Mouse (Mus musculus) lung, postnatal 0 days (tissue): ENCODE results near the gene Clec4b1. TPM values are rescaled to one million over a fixed set of nuclear protein-coding genes. Genes with fewer than 3 reads are reported as not detected.
"Not testable (repeated sequence)": the region's sequence is repeated elsewhere in the genome, so short reads cannot be mapped to it uniquely, and the experiment has no call there.

Experiments used
- ATAC-seq: fragments of 200-750 bp; cut with Nextera tagmentation; 2 replicates; pipeline ENCODE4 v1.8.0; 2017; ENCODE audit warnings: moderate library complexity
- DNase-seq: peaks from one replicate; pipeline ENCODE4 v3.0.0-alpha.2; 2016; ENCODE audit warnings: low spot score
- H3K27ac ChIP-seq: fragments of 300-500 bp; sonication (generic); 2 replicates; pipeline ENCODE4 v1.5.1; 2014; ENCODE audit warnings: antibody characterized with exemption, mild to moderate bottlenecking, low read length, mixed read lengths
- H3K27me3 ChIP-seq: fragments of 300-500 bp; sonication (generic); replicated peaks from 2 replicates; pipeline ENCODE4 v1.6.1; 2014; ENCODE audit warnings: low read length, mixed read lengths; ENCODE audit not compliant: insufficient read depth
- H3K36me3 ChIP-seq: fragments of 300-500 bp; sonication (generic); 2 replicates; pipeline ENCODE4 v1.6.1; 2014; ENCODE audit warnings: low read length, mixed read lengths; ENCODE audit not compliant: insufficient read depth
- H3K4me1 ChIP-seq: fragments of 300-500 bp; sonication (generic); 2 replicates; pipeline ENCODE4 v1.6.1; 2014; ENCODE audit warnings: antibody characterized with exemption, low read depth, low read length, mixed read lengths; ENCODE audit not compliant: insufficient read depth
- H3K4me2 ChIP-seq: fragments of 300-500 bp; sonication (generic); replicated peaks from 2 replicates; pipeline ENCODE4 v1.6.1; 2014; ENCODE audit warnings: low read depth, mild to moderate bottlenecking, low read length, moderate library complexity, mixed read lengths
- H3K4me3 ChIP-seq: fragments of 300-500 bp; sonication (generic); 2 replicates; pipeline ENCODE4 v1.5.1; 2014; ENCODE audit warnings: low read depth, low read length
- H3K9ac ChIP-seq: fragments of 300-500 bp; sonication (generic); replicated peaks from 2 replicates; pipeline ENCODE4 v1.6.1; 2014; ENCODE audit warnings: low read depth, mild to moderate bottlenecking
- H3K9me3 ChIP-seq: fragments of 300-500 bp; sonication (generic); 2 replicates; pipeline ENCODE4 v1.6.1; 2016; ENCODE audit warnings: low read length, mixed read lengths
- CTCF ChIP-seq: IDR thresholded peaks from 2 replicates; pipeline ENCODE4 v1.5.1; 2016; ENCODE audit warnings: antibody characterized with exemption, mild to moderate bottlenecking
- EP300 ChIP-seq: IDR thresholded peaks from 2 replicates; pipeline ENCODE4 v1.6.1; 2016; ENCODE audit warnings: antibody characterized with exemption, mild to moderate bottlenecking, control low read depth
- WGBS: fragments of 180-500 bp; shearing (Covaris S2); extraction: QIAGEN DNeasy Blood & Tissue Kit; methylation state at CpG from one replicate; pipeline ENCODE4 v1.1.7; 2014; 5-methylcytosine and 5-hydroxymethylcytosine counted together
- polyA plus RNA-seq: library from polyadenylated mRNA; unstranded; fragments of >200 nt; fragmentation: Nextera tagmentation; extraction: Ambion mirVana; gene quantifications from 2 replicates; pipeline ENCODE4 v1.2.1, GENCODE M21; 2015

Gene Clec4b1
- polyA plus RNA-seq, result 1.9 and 2.3 TPM in 2 replicates

GRCm38 (mm10) chr6:123049742-123050372 is at the start of gene Clec4b1:
Gene Clec4b1, plus strand, starts transcription at chr6:123049962.
- no peak within 1 kb of the TSS for H3K27ac ChIP-seq
- H3K4me2 ChIP-seq, result no peak within 1 kb of the TSS
- 64% methylated on average over 2 of the region's 2 CpGs for WGBS
- no peak for TF ChIP-seq EP300
- no peak for TF ChIP-seq CTCF
- H3K36me3 ChIP-seq, result no peaks in the 10 kb centered on the region
- no peaks in the 10 kb centered on the region for H3K27me3 ChIP-seq
- no peaks in the 10 kb centered on the region for H3K9me3 ChIP-seq
- no peak within 1 kb of the TSS for H3K9ac ChIP-seq
- ATAC-seq, result no peak
- H3K4me3 ChIP-seq, result no peak within 1 kb of the TSS
- DNase-seq, result peak; percentile 12
- no peaks in the 10 kb centered on the region for H3K4me1 ChIP-seq

GRCm38 (mm10) chr6:123004696-123005095 is 45.1 kb upstream of the Clec4b1 start:
- not testable (repeated sequence) for H3K36me3 ChIP-seq, H3K4me2 ChIP-seq, DNase-seq, H3K27ac ChIP-seq, H3K27me3 ChIP-seq, ATAC-seq, H3K4me1 ChIP-seq, H3K4me3 ChIP-seq, H3K9ac ChIP-seq, H3K9me3 ChIP-seq
- WGBS, result 66% methylated on average over 2 of the region's 2 CpGs

GRCm38 (mm10) chr6:123005591-123005990 is 44.2 kb upstream of the Clec4b1 start:
- Histone ChIP-seq H3K4me2 (no peak overlapping the region), H3K36me3 (no peaks in the 10 kb centered on the region), H3K4me1 (no peaks in the 10 kb centered on the region), H3K27me3 (no peaks in the 10 kb centered on the region), H3K4me3 (no peak overlapping the region), H3K9me3 (no peaks in the 10 kb centered on the region), H3K27ac (no peak overlapping the region), H3K9ac (no peak overlapping the region)
- WGBS, result 63% methylated on average over 1 of the region's 1 CpGs
- no peak for DNase-seq
- TF ChIP-seq EP300 (no peak), CTCF (peak; percentile 12; the same call in 1 of the 2 replicates)
- no peak for ATAC-seq

- Histone ChIP-seq H3K4me2 (no peak overlapping the region), H3K4me1 (no peaks in the 10 kb centered on the region), H3K27me3 (no peaks in the 10 kb centered on the region), H3K36me3 (no peaks in the 10 kb centered on the region), H3K27ac (no peak overlapping the region), H3K9me3 (no peaks in the 10 kb centered on the region), H3K9ac (no peak overlapping the region), H3K4me3 (no peak overlapping the region)
- no peak for TF ChIP-seq EP300
- no peak for TF ChIP-seq CTCF
- DNase-seq, result peak; percentile 9
- no peak for ATAC-seq
- 77% methylated on average over 4 of the region's 4 CpGs for WGBS
These were observed 45.5 kb downstream of the Clec4b1 start for GRCm38 (mm10) chr6:123095125-123095843.

GRCm38 (mm10) chr6:123106128-123106527 is 56.4 kb downstream of the Clec4b1 start, which contains the start of gene Clec4a2:
Gene Clec4a2, plus strand, starts transcription at chr6:123106428.
- WGBS, result 39% methylated on average over 1 of the region's 1 CpGs
- not testable (repeated sequence) for H3K4me1 ChIP-seq, H3K36me3 ChIP-seq, ATAC-seq, H3K9ac ChIP-seq, H3K4me3 ChIP-seq, H3K27ac ChIP-seq, H3K9me3 ChIP-seq, H3K27me3 ChIP-seq, H3K4me2 ChIP-seq, DNase-seq

Other genes with a start within 250 kb of the Clec4b1 start
- 3.8 and 5.0 TPM in 2 replicates for gene Slc2a3, start 248.3 kb upstream of the Clec4b1 start, polyA plus RNA-seq
- gene Foxj2, start 230.0 kb upstream of the Clec4b1 start, polyA plus RNA-seq, result 5.5 and 6.1 TPM in 2 replicates
- gene C3ar1, start 193.8 kb upstream of the Clec4b1 start, polyA plus RNA-seq, result 3.4 and 3.6 TPM in 2 replicates
- gene Necap1, start 175.5 kb upstream of the Clec4b1 start, polyA plus RNA-seq, result 30.3 and 31.2 TPM in 2 replicates
- 4.6 and 5.1 TPM in 2 replicates for gene Clec4a1, start 128.1 kb upstream of the Clec4b1 start, polyA plus RNA-seq
- gene Clec4a3, start 97.4 kb upstream of the Clec4b1 start, polyA plus RNA-seq, result 13.2 and 19.8 TPM in 2 replicates
- gene Clec4a4, start 59.6 kb upstream of the Clec4b1 start, polyA plus RNA-seq, result 0.35 TPM in 1 of 2 replicates, not detected in the other
- 10.2 and 11.2 TPM in 2 replicates for gene Clec4a2, start 56.5 kb downstream of the Clec4b1 start, polyA plus RNA-seq
- not detected in 2 replicates for gene Clec4b2, start 122.9 kb downstream of the Clec4b1 start, polyA plus RNA-seq
- gene Clec4n, start 179.9 kb downstream of the Clec4b1 start, polyA plus RNA-seq, result 28.0 and 31.1 TPM in 2 replicates
- gene Clec4d, start 212.1 kb downstream of the Clec4b1 start, polyA plus RNA-seq, result 2.5 and 2.7 TPM in 2 replicates
- 1.1 and 4.7 TPM in 2 replicates for gene Clec4e, start 239.9 kb downstream of the Clec4b1 start, polyA plus RNA-seq